Mouse (Mus musculus): ENCODE measurements at regions not wholly inside any gene's neighbourhood (a gene's known extent, or its start where the extent isn't known, plus 50 kb on each side); places are given as distances from the start of the nearest gene placed in this dataset.
"Not testable (repeated sequence)": the region's sequence is repeated elsewhere in the genome, so short reads cannot be mapped to it uniquely, and the experiment has no call there.

- no peak overlapping the region for H3K9ac ChIP-seq (ENCODE audit: low read length)
- ATAC-seq (ENCODE audit: insufficient read depth, low FRiP score, low TSS enrichment), result no peak
These were observed 1052.2 kb downstream of the Hace1 start for GRCm38 (mm10) chr10:46629876-46630275.

DNA sequence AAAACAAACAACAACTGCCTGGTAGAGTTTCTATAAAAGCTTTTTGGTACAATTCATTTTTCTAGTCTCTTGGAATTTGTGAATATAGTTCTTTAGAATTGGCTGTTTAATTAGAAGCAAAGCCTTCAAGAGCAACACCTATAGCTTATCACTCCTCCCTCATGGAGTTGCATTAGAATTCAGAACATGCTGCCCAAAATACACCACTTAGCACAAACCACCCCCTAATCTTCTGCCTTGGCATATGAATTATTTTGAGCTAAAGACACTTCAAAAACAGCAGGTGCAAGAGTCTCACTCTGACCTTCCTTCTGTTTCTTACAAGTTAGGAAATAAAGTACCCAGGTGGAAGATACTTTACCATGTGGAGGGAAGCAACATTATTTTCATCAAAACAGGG, 1085.4 kb downstream of the Hace1 start:
- DNase-seq (ENCODE audit: low spot score) (no peak), ATAC-seq (ENCODE audit: insufficient read depth, low FRiP score, low TSS enrichment) (no peak)
- Histone ChIP-seq H3K27ac (ENCODE audit: low read depth, low read length) (no peak overlapping the region), H3K4me3 (ENCODE audit: low read depth, low read length) (no peak overlapping the region), H3K36me3 (ENCODE audit: control insufficient read depth, insufficient read depth, low read length) (no peaks in the 10 kb centered on the region), H3K4me1 (ENCODE audit: control insufficient read depth, insufficient read depth, low read length) (no peaks in the 10 kb centered on the region), H3K4me2 (ENCODE audit: low read depth) (no peak overlapping the region), H3K9me3 (ENCODE audit: control insufficient read depth, low read length) (no peaks in the 10 kb centered on the region), H3K27me3 (ENCODE audit: control insufficient read depth, insufficient read depth, low read length) (no peaks in the 10 kb centered on the region), H3K9ac (ENCODE audit: low read length) (no peak overlapping the region)

More at GRCm38 (mm10) chr10:46629876-46630275, 1052.2 kb downstream of the Hace1 start:
- no peak overlapping the region for H3K4me3 ChIP-seq (ENCODE audit: low read depth, low read length)
- no peaks in the 10 kb centered on the region for H3K36me3 ChIP-seq (ENCODE audit: control insufficient read depth, insufficient read depth, low read length)
- H3K9me3 ChIP-seq (ENCODE audit: control insufficient read depth, low read length), result no peaks in the 10 kb centered on the region
- H3K4me2 ChIP-seq (ENCODE audit: low read depth), result no peak overlapping the region
- WGBS, result 81% methylated on average over 1 of the region's 1 CpGs
- H3K27ac ChIP-seq (ENCODE audit: low read depth, low read length), result no peak overlapping the region
- DNase-seq (ENCODE audit: low spot score), result no peak
- no peaks in the 10 kb centered on the region for H3K27me3 ChIP-seq (ENCODE audit: control insufficient read depth, insufficient read depth, low read length)
- no peaks in the 10 kb centered on the region for H3K4me1 ChIP-seq (ENCODE audit: control insufficient read depth, insufficient read depth, low read length)

- H3K4me2 ChIP-seq (ENCODE audit: low read depth); H3K9ac ChIP-seq (ENCODE audit: low read length); H3K9me3 ChIP-seq (ENCODE audit: control insufficient read depth, low read length); H3K27me3 ChIP-seq (ENCODE audit: control insufficient read depth, insufficient read depth, low read length); ATAC-seq (ENCODE audit: insufficient read depth, low FRiP score, low TSS enrichment); H3K36me3 ChIP-seq (ENCODE audit: control insufficient read depth, insufficient read depth, low read length); DNase-seq (ENCODE audit: low spot score); H3K4me3 ChIP-seq (ENCODE audit: low read depth, low read length); H3K27ac ChIP-seq (ENCODE audit: low read depth, low read length); H3K4me1 ChIP-seq (ENCODE audit: control insufficient read depth, insufficient read depth, low read length): not testable (repeated sequence)
- WGBS, result 97% methylated on average over 1 of the region's 1 CpGs
These were observed 1112.3 kb downstream of the Hace1 start for GRCm38 (mm10) chr10:46689823-46690372.

DNA sequence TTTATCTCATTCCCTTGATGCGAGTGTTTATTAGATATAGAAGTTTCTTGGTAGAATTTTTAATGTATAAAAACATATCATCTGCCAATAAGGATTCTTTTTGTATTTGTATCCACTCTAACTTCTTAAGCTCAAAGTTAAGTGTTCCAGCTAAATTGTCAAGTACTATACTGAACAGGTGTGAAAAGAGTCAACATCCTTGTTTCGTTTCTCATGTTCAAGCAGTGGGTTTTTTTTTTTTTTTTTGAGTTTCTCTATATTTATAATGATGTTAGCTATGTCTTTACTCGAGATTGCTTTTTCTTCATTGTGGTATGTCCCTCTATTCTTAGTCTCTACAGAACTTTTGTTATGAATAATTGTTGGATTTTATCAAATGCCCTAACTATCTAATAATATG, 1115.0 kb downstream of the Hace1 start:
- 85% methylated on average over 3 of the region's 3 CpGs for WGBS
- ATAC-seq (ENCODE audit: insufficient read depth, low FRiP score, low TSS enrichment) (no peak), DNase-seq (ENCODE audit: low spot score) (no peak)
- Histone ChIP-seq H3K27me3 (ENCODE audit: control insufficient read depth, insufficient read depth, low read length) (no peaks in the 10 kb centered on the region), H3K9me3 (ENCODE audit: control insufficient read depth, low read length) (no peaks in the 10 kb centered on the region), H3K4me2 (ENCODE audit: low read depth) (no peak overlapping the region), H3K36me3 (ENCODE audit: control insufficient read depth, insufficient read depth, low read length) (no peaks in the 10 kb centered on the region), H3K27ac (ENCODE audit: low read depth, low read length) (no peak overlapping the region), H3K9ac (ENCODE audit: low read length) (no peak overlapping the region), H3K4me3 (ENCODE audit: low read depth, low read length) (no peak overlapping the region), H3K4me1 (ENCODE audit: control insufficient read depth, insufficient read depth, low read length) (no peaks in the 10 kb centered on the region)

DNA sequence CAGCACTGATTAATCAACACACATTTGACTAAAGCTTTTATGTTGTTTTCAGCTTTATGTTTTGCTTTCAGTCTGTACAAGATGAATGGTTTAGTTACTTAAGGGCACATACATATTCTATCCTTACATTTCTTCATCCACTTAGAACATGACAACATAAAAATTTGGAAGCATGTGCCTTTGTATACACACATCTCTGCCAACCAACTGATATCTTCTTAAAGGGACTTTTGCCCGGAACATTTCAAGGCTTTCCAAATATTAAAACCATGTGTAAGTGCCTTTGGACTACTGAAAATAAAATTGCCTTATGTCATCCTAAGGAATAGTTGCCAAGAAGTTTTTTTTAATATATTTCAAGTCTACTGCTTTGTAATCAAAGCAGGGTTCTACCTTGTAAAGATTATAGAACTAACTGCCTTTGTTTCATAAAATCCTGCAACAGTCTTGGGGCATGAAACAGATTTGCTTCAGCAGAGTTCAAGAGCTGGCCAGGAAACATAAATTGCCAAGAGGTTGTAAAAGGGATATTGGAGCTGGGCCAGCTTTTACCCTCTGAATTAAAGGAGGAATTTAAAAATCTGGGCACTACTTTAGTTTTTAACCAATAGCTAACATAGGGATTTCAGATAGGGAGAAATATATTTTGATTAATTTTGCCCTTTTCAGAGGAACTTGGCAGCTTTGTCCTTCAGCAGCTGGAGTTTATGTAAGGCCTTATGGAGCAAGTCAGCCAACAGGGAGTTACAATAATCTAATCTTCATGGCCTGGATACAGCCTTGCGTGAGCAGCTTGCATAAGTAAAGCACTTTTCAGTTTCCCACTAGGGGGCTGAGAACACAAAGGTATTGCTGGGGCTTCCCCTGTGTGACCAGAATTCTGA, 1120.0 kb downstream of the Hace1 start:
- Histone ChIP-seq H3K4me2 (ENCODE audit: low read depth) (no peak overlapping the region), H3K9me3 (ENCODE audit: control insufficient read depth, low read length) (no peaks in the 10 kb centered on the region), H3K27ac (ENCODE audit: low read depth, low read length) (no peak overlapping the region), H3K9ac (ENCODE audit: low read length) (no peak overlapping the region), H3K4me1 (ENCODE audit: control insufficient read depth, insufficient read depth, low read length) (no peaks in the 10 kb centered on the region), H3K4me3 (ENCODE audit: low read depth, low read length) (no peak overlapping the region), H3K27me3 (ENCODE audit: control insufficient read depth, insufficient read depth, low read length) (no peaks in the 10 kb centered on the region), H3K36me3 (ENCODE audit: control insufficient read depth, insufficient read depth, low read length) (no peaks in the 10 kb centered on the region)
- WGBS, result 51% methylated on average over 2 of the region's 2 CpGs
- DNase-seq (ENCODE audit: low spot score) (peak; percentile 52), ATAC-seq (ENCODE audit: insufficient read depth, low FRiP score, low TSS enrichment) (peak; percentile 95)

- H3K27me3 ChIP-seq (ENCODE audit: control insufficient read depth, insufficient read depth, low read length), result no peaks in the 10 kb centered on the region
- no peak for DNase-seq (ENCODE audit: low spot score)
These were observed 1123.6 kb downstream of the Hace1 start for GRCm38 (mm10) chr10:46701221-46701620.

GRCm38 (mm10) chr10:46708022-46708421, 1130.4 kb downstream of the Hace1 start:
- not testable (repeated sequence) for H3K4me3 ChIP-seq (ENCODE audit: low read depth, low read length); H3K27ac ChIP-seq (ENCODE audit: low read depth, low read length); H3K4me1 ChIP-seq (ENCODE audit: control insufficient read depth, insufficient read depth, low read length); H3K4me2 ChIP-seq (ENCODE audit: low read depth); H3K27me3 ChIP-seq (ENCODE audit: control insufficient read depth, insufficient read depth, low read length); ATAC-seq (ENCODE audit: insufficient read depth, low FRiP score, low TSS enrichment); H3K9me3 ChIP-seq (ENCODE audit: control insufficient read depth, low read length); H3K9ac ChIP-seq (ENCODE audit: low read length); DNase-seq (ENCODE audit: low spot score); H3K36me3 ChIP-seq (ENCODE audit: control insufficient read depth, insufficient read depth, low read length)

More at GRCm38 (mm10) chr10:46701221-46701620, 1123.6 kb downstream of the Hace1 start:
- 71% methylated on average over 4 of the region's 4 CpGs for WGBS
- Histone ChIP-seq H3K9me3 (ENCODE audit: control insufficient read depth, low read length) (no peaks in the 10 kb centered on the region), H3K9ac (ENCODE audit: low read length) (no peak overlapping the region), H3K36me3 (ENCODE audit: control insufficient read depth, insufficient read depth, low read length) (no peaks in the 10 kb centered on the region), H3K4me2 (ENCODE audit: low read depth) (no peak overlapping the region), H3K4me1 (ENCODE audit: control insufficient read depth, insufficient read depth, low read length) (no peaks in the 10 kb centered on the region), H3K4me3 (ENCODE audit: low read depth, low read length) (no peak overlapping the region), H3K27ac (ENCODE audit: low read depth, low read length) (no peak overlapping the region)
- no peak for ATAC-seq (ENCODE audit: insufficient read depth, low FRiP score, low TSS enrichment)

- ATAC-seq (ENCODE audit: insufficient read depth, low FRiP score, low TSS enrichment), result no peak
These were observed 1135.1 kb downstream of the Hace1 start for GRCm38 (mm10) chr10:46712690-46713089.

More at GRCm38 (mm10) chr10:46712690-46713089, 1135.1 kb downstream of the Hace1 start:
- Histone ChIP-seq H3K9ac (ENCODE audit: low read length) (no peak overlapping the region), H3K4me3 (ENCODE audit: low read depth, low read length) (no peak overlapping the region), H3K4me2 (ENCODE audit: low read depth) (no peak overlapping the region), H3K4me1 (ENCODE audit: control insufficient read depth, insufficient read depth, low read length) (no peaks in the 10 kb centered on the region), H3K36me3 (ENCODE audit: control insufficient read depth, insufficient read depth, low read length) (no peaks in the 10 kb centered on the region), H3K9me3 (ENCODE audit: control insufficient read depth, low read length) (no peaks in the 10 kb centered on the region), H3K27me3 (ENCODE audit: control insufficient read depth, insufficient read depth, low read length) (no peaks in the 10 kb centered on the region), H3K27ac (ENCODE audit: low read depth, low read length) (no peak overlapping the region)
- no peak for DNase-seq (ENCODE audit: low spot score)
